Mouse (Mus musculus) hindbrain, embryonic 15.5 days (tissue): Measurements from ENCODE around the gene Tmem125. TPM values are rescaled to one million over a fixed set of nuclear protein-coding genes. Genes with fewer than 3 reads are reported as not detected.
"Not testable (repeated sequence)": the region's sequence is repeated elsewhere in the genome, so short reads cannot be mapped to it uniquely, and the experiment has no call there.

ENCODE experiments used
- ATAC-seq: fragments of 200-750 bp; cut with Nextera tagmentation; 2 replicates; pipeline ENCODE4 v1.8.0; 2017; ENCODE audit warnings: low read depth, moderate number of reproducible peaks, moderate TSS enrichment; ENCODE audit not compliant: low FRiP score
- H3K27ac ChIP-seq: fragments of 300-500 bp; sonication (generic); replicated peaks from 2 replicates; pipeline ENCODE4 v1.5.1; 2015; ENCODE audit warnings: mild to moderate bottlenecking, inconsistent platforms
- H3K27me3 ChIP-seq: fragments of 300-500 bp; sonication (generic); 2 replicates; pipeline ENCODE4 v1.6.1; 2015; ENCODE audit warnings: control low read depth, inconsistent platforms
- H3K36me3 ChIP-seq: fragments of 300-500 bp; sonication (generic); 2 replicates; pipeline ENCODE4 v1.6.1; 2015; ENCODE audit warnings: control low read depth, inconsistent platforms
- H3K4me1 ChIP-seq: fragments of 300-500 bp; sonication (generic); replicated peaks from 2 replicates; pipeline ENCODE4 v1.6.1; 2015; ENCODE audit warnings: control low read depth, inconsistent platforms
- H3K4me2 ChIP-seq: fragments of 300-500 bp; sonication (generic); 2 replicates; pipeline ENCODE4 v1.6.1; 2015; ENCODE audit warnings: moderate library complexity, mild to moderate bottlenecking, inconsistent platforms
- H3K4me3 ChIP-seq: fragments of 300-500 bp; sonication (generic); 2 replicates; pipeline ENCODE4 v1.5.1; 2015; ENCODE audit warnings: mild to moderate bottlenecking, inconsistent platforms
- H3K9ac ChIP-seq: fragments of 300-500 bp; sonication (generic); 2 replicates; pipeline ENCODE4 v1.6.1; 2015; ENCODE audit warnings: inconsistent platforms
- H3K9me3 ChIP-seq: fragments of 300-500 bp; sonication (generic); 2 replicates; pipeline ENCODE4 v1.6.1; 2016; ENCODE audit warnings: control low read depth, inconsistent platforms
- WGBS: fragments of 180-500 bp; shearing (Covaris S2); methylation state at CpG from one replicate; pipeline ENCODE4 v1.1.7; 2015; 5-methylcytosine and 5-hydroxymethylcytosine counted together
- polyA plus RNA-seq: library from polyadenylated mRNA; unstranded; fragments of >200 nt; fragmentation: Nextera tagmentation; extraction: Ambion mirVana; gene quantifications from 2 replicates; pipeline ENCODE4 v1.2.1, GENCODE M21; 2015

Gene Tmem125
- polyA plus RNA-seq, 1 experiment from 2014 or later: 0.18 TPM

- not testable (repeated sequence) for H3K4me1 ChIP-seq, H3K4me2 ChIP-seq, H3K27ac ChIP-seq, H3K4me3 ChIP-seq, H3K27me3 ChIP-seq, H3K9ac ChIP-seq, H3K36me3 ChIP-seq, ATAC-seq, H3K9me3 ChIP-seq
- 86% methylated on average over 1 of the region's 1 CpGs for WGBS
These were observed 36.7 kb downstream of the Tmem125 start for GRCm38 (mm10) chr4:118507171-118507570.

- no peaks in the 10 kb centered on the region for H3K4me1 ChIP-seq
- H3K9ac ChIP-seq: no peak overlapping the region
- no peaks in the 10 kb centered on the region for H3K9me3 ChIP-seq
- no peaks in the 10 kb centered on the region for H3K36me3 ChIP-seq
- ATAC-seq: no peak
- no peak overlapping the region for H3K27ac ChIP-seq
- 80% methylated on average over 3 of the region's 3 CpGs for WGBS
- no peaks in the 10 kb centered on the region for H3K27me3 ChIP-seq
- H3K4me2 ChIP-seq: no peak overlapping the region
- H3K4me3 ChIP-seq: no peak overlapping the region
These were observed 38.3 kb downstream of the Tmem125 start for GRCm38 (mm10) chr4:118505551-118505950.

GRCm38 (mm10) chr4:118500792-118501191 lies 43.1 kb downstream of the Tmem125 start:
- Histone ChIP-seq H3K9me3 (no peaks in the 10 kb centered on the region), H3K27ac (no peak overlapping the region), H3K36me3 (no peaks in the 10 kb centered on the region), H3K4me1 (no peaks in the 10 kb centered on the region), H3K27me3 (no peaks in the 10 kb centered on the region), H3K4me3 (no peak overlapping the region), H3K9ac (no peak overlapping the region), H3K4me2 (no peak overlapping the region)
- WGBS: 67% methylated on average over 9 of the region's 9 CpGs
- ATAC-seq: no peak

- no peak overlapping the region for H3K4me3 ChIP-seq
- ATAC-seq: no peak
- no peaks in the 10 kb centered on the region for H3K27me3 ChIP-seq
- WGBS: 51% methylated on average over 6 of the region's 6 CpGs
- H3K27ac ChIP-seq: no peak overlapping the region
- no peak overlapping the region for H3K9ac ChIP-seq
- H3K9me3 ChIP-seq: no peaks in the 10 kb centered on the region
- no peaks in the 10 kb centered on the region for H3K4me1 ChIP-seq
- H3K36me3 ChIP-seq: no peaks in the 10 kb centered on the region
- H3K4me2 ChIP-seq: no peak overlapping the region
These were observed 43.6 kb downstream of the Tmem125 start for GRCm38 (mm10) chr4:118500171-118500724.

Other genes starting within 250 kb of the Tmem125 start
- gene Szt2, start 134.8 kb downstream of the Tmem125 start, polyA plus RNA-seq: 8.7 and 9.0 TPM in 2 replicates
- gene Med8, start 134.7 kb downstream of the Tmem125 start, polyA plus RNA-seq: 95.1 and 105 TPM in 2 replicates
- gene Elovl1, start 116.0 kb downstream of the Tmem125 start, polyA plus RNA-seq: 35.2 TPM in 2 replicates
- 42.2 and 62.1 TPM in 2 replicates for gene Cdc20, start 106.7 kb downstream of the Tmem125 start, polyA plus RNA-seq
- 0.14 and 0.27 TPM in 2 replicates for gene Mpl, start 86.5 kb downstream of the Tmem125 start, polyA plus RNA-seq
- gene Tie1, start 54.0 kb downstream of the Tmem125 start, polyA plus RNA-seq: 15.8 and 18.2 TPM in 2 replicates
- not detected in 2 replicates for gene 2610528J11Rik, start 17.0 kb downstream of the Tmem125 start, polyA plus RNA-seq
- gene Cfap57, start 76.7 kb upstream of the Tmem125 start, polyA plus RNA-seq: 1.5 and 2.0 TPM in 2 replicates
- gene Ebna1bp2, start 76.8 kb upstream of the Tmem125 start, polyA plus RNA-seq: 87.3 and 96.5 TPM in 2 replicates
- not detected in 2 replicates for gene Olfr62, start 114.9 kb upstream of the Tmem125 start, polyA plus RNA-seq
- 0.05 TPM in 1 of 2 replicates, not detected in the other for gene Olfr1342, start 148.7 kb upstream of the Tmem125 start, polyA plus RNA-seq
- not detected in 2 replicates for gene Olfr1341, start 159.5 kb upstream of the Tmem125 start, polyA plus RNA-seq
- not detected in 2 replicates for gene Olfr1340, start 176.1 kb upstream of the Tmem125 start, polyA plus RNA-seq
- not detected in 2 replicates for gene Olfr1339, start 188.1 kb upstream of the Tmem125 start, polyA plus RNA-seq
- not detected in 2 replicates for gene Olfr1338, start 214.7 kb upstream of the Tmem125 start, polyA plus RNA-seq
- not detected in 2 replicates for gene Olfr1337, start 238.5 kb upstream of the Tmem125 start, polyA plus RNA-seq